Comparison of ENCODE assay signal across 7 mouse cellular contexts in the genomic region with DNA sequence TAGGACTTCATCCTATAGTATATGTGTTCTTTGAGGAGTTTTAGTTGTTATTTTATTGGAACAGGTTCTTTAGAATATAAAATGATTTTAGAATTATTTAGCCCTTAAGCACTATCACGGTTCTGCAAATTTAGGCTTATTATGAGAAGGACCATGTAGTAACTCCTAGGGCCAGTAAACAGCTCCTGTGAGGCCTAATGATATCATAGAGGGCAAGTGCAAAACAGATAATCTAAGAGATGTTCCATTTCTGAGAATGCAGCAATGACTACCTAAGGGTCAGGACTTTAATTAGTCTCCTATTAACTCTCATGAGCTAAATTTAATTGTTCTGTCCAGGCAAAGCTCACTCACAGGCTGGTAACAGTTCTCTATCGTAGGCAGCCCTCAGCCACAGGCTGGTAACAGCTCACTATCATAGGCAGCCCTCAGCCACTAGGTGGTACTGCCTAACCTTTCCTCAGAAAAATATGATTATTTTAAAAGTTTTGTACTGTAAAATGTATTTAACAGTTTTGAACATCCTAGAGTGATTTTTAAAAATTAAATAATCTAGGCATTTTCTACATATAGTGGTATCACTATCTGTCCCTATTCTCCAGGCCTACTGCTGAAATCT.
DNase-seq lines count a peak whose midpoint lies in the region; ATAC-seq and TF ChIP-seq lines count a peak whose summit lies in the region.

No protein-coding gene starts in this region.

- H3K4me1 ChIP-seq in embryonic facial prominence, embryonic 14.5 days (ENCODE audit: control insufficient read depth, insufficient read depth, low read length) = no peaks in the 10 kb centered on the region
- H3K4me1 ChIP-seq in midbrain, embryonic 15.5 days = no peaks in the 10 kb centered on the region
- H3K4me1 ChIP-seq in thymus, adult 2 months (replicated peaks; ENCODE audit: control insufficient read depth, insufficient read depth, low read length) = no peaks in the 10 kb centered on the region

- intact Hi-C loops in left cerebral cortex, postnatal 14 days (cut with DNase I) = loop anchor here (5.0 to 10.0 kb wide), 2 partner anchors 830 to 1023 kb away; no protein-coding TSS in a partner anchor

- peak; percentile 84 for ATAC-seq in embryonic facial prominence, embryonic 14.5 days (ENCODE audit: low read depth)
- ATAC-seq in midbrain, embryonic 15.5 days (replicated peaks) = peak; percentile 95

- TF ChIP-seq POLR2A in thymus, adult 2 months (IDR thresholded peaks at IDR 0.05; ENCODE audit: control insufficient read depth, extremely low read depth, insufficient read depth, low read length, poor library complexity) = no peak

- H3K9ac ChIP-seq in embryonic facial prominence, embryonic 14.5 days (ENCODE audit: low read depth, low read length) = no peak overlapping the region
- H3K9ac ChIP-seq in midbrain, embryonic 15.5 days = no peak overlapping the region

- H3K27me3 ChIP-seq in embryonic facial prominence, embryonic 14.5 days (replicated peaks; ENCODE audit: control insufficient read depth, insufficient read depth, low read length) = no peaks in the 10 kb centered on the region
- no peaks in the 10 kb centered on the region for H3K27me3 ChIP-seq in midbrain, embryonic 15.5 days (replicated peaks)
- H3K27me3 ChIP-seq in thymus, adult 2 months (ENCODE audit: control insufficient read depth, insufficient read depth, low read length) = no peaks in the 10 kb centered on the region

- 39% methylated on average over 2 of the region's 2 CpGs for WGBS in embryonic facial prominence, embryonic 14.5 days
- WGBS in midbrain, embryonic 15.5 days = 50% methylated on average over 2 of the region's 2 CpGs
- WGBS in thymus, adult 2 months = 82% methylated on average over 2 of the region's 2 CpGs

- no peak overlapping the region for H3K4me3 ChIP-seq in embryonic facial prominence, embryonic 14.5 days (ENCODE audit: low read depth, low read length)
- no peak overlapping the region for H3K4me3 ChIP-seq in midbrain, embryonic 15.5 days
- H3K4me3 ChIP-seq in thymus, adult 2 months (ENCODE audit: control insufficient read depth, insufficient read depth, low read length) = no peak overlapping the region

- no peak overlapping the region for H3K4me2 ChIP-seq in embryonic facial prominence, embryonic 14.5 days (ENCODE audit: low read depth, low read length)
- H3K4me2 ChIP-seq in midbrain, embryonic 15.5 days = no peak overlapping the region

- DNase-seq in left cerebral cortex, postnatal 14 days (ENCODE audit: low spot score in 2 of 2) = peak; percentile 24 to 42
- no peak for DNase-seq in left cerebral cortex, adult 8-10 months (ENCODE audit: low spot score in 2 of 2)
- DNase-seq in MN1 (ENCODE audit: low spot score) = peak; percentile 13
- DNase-seq in embryonic facial prominence, embryonic 14.5 days (ENCODE audit: low spot score) = peak; percentile 70
- no peak for DNase-seq in thymus, adult 2 months
- no peak for DNase-seq in cerebellum, adult 9-10 months

- 0 out of 2 replicates have a peak, but pooled peaks cover 3% of the 10 kb centered on the region for H3K36me3 ChIP-seq in embryonic facial prominence, embryonic 14.5 days (ENCODE audit: control insufficient read depth, insufficient read depth, low read length)
- H3K36me3 ChIP-seq in midbrain, embryonic 15.5 days (replicated peaks) = no peaks in the 10 kb centered on the region
- H3K36me3 ChIP-seq in thymus, adult 2 months (ENCODE audit: control insufficient read depth, insufficient read depth, low read length) = no peaks in the 10 kb centered on the region

- no peak overlapping the region for H3K27ac ChIP-seq in embryonic facial prominence, embryonic 14.5 days (replicated peaks; ENCODE audit: low read depth, low read length)
- H3K27ac ChIP-seq in midbrain, embryonic 15.5 days = no peak overlapping the region
- no peak overlapping the region for H3K27ac ChIP-seq in thymus, adult 2 months (ENCODE audit: control insufficient read depth, insufficient read depth, low read length)

- H3K9me3 ChIP-seq in embryonic facial prominence, embryonic 14.5 days (ENCODE audit: control insufficient read depth, low read length) = no peaks in the 10 kb centered on the region
- no peaks in the 10 kb centered on the region for H3K9me3 ChIP-seq in midbrain, embryonic 15.5 days

- no peak for TF ChIP-seq CTCF in thymus, adult 2 months (IDR thresholded peaks at IDR 0.05; ENCODE audit: borderline replicate concordance, control insufficient read depth, extremely low read depth, insufficient read depth, low read length, poor library complexity)

Comparison
In these comparisons a context has a peak if more than half of its experiments do, and no peak if none do; other contexts are left out.
1. DNase-seq: peak in left cerebral cortex, postnatal 14 days (2 of 2), MN1 (single experiment) and embryonic facial prominence, embryonic 14.5 days (single experiment); none in left cerebral cortex, adult 8-10 months (0 of 2), thymus, adult 2 months (single experiment) and cerebellum, adult 9-10 months (single experiment).